Mouse (Mus musculus): ENCODE measurements at regions not wholly inside any gene's neighbourhood (a gene's known extent, or its start where the extent isn't known, plus 50 kb on each side); places are given as distances from the start of the nearest gene placed in this dataset.

- Histone ChIP-seq H3K4me1 (ENCODE audit: control insufficient read depth, insufficient read depth, low read length) (no peaks in the 10 kb centered on the region), H3K27ac (ENCODE audit: insufficient read depth, low read length) (no peak overlapping the region), H3K4me3 (ENCODE audit: insufficient read depth, low read length) (no peak overlapping the region)
- TF ChIP-seq POLR2A (IDR thresholded peaks at IDR 0.05; ENCODE audit: extremely low read depth, insufficient read depth, low read length) (no peak), CTCF (IDR thresholded peaks at IDR 0.05; ENCODE audit: extremely low read depth, insufficient read depth, low read length) (no peak)
Measured at GRCm38 (mm10) chr2:137457061-137457753, 340.8 kb upstream of the Jag1 start.

- Histone ChIP-seq H3K4me1 (ENCODE audit: control insufficient read depth, insufficient read depth, low read length) (no peaks in the 10 kb centered on the region), H3K4me3 (ENCODE audit: insufficient read depth, low read length) (no peak overlapping the region), H3K27ac (ENCODE audit: insufficient read depth, low read length) (no peak overlapping the region)
- TF ChIP-seq POLR2A (IDR thresholded peaks at IDR 0.05; ENCODE audit: extremely low read depth, insufficient read depth, low read length) (no peak), CTCF (IDR thresholded peaks at IDR 0.05; ENCODE audit: extremely low read depth, insufficient read depth, low read length) (no peak)
Measured at GRCm38 (mm10) chr2:137456436-137456835, 340.0 kb upstream of the Jag1 start.

- Histone ChIP-seq H3K4me3 (ENCODE audit: insufficient read depth, low read length) (no peak overlapping the region), H3K27ac (ENCODE audit: insufficient read depth, low read length) (no peak overlapping the region), H3K4me1 (ENCODE audit: control insufficient read depth, insufficient read depth, low read length) (no peaks in the 10 kb centered on the region)
- TF ChIP-seq CTCF (IDR thresholded peaks at IDR 0.05; ENCODE audit: extremely low read depth, insufficient read depth, low read length) (no peak), POLR2A (IDR thresholded peaks at IDR 0.05; ENCODE audit: extremely low read depth, insufficient read depth, low read length) (no peak)
Measured at GRCm38 (mm10) chr2:137446919-137447318, 330.5 kb upstream of the Jag1 start.

GRCm38 (mm10) chr2:137437741-137438140 lies 321.3 kb upstream of the Jag1 start:
- no peak for TF ChIP-seq POLR2A (IDR thresholded peaks at IDR 0.05; ENCODE audit: extremely low read depth, insufficient read depth, low read length)
- no peak for TF ChIP-seq CTCF (IDR thresholded peaks at IDR 0.05; ENCODE audit: extremely low read depth, insufficient read depth, low read length)
- Histone ChIP-seq H3K4me3 (ENCODE audit: insufficient read depth, low read length) (no peak overlapping the region), H3K4me1 (ENCODE audit: control insufficient read depth, insufficient read depth, low read length) (no peaks in the 10 kb centered on the region), H3K27ac (ENCODE audit: insufficient read depth, low read length) (no peak overlapping the region)

GRCm38 (mm10) chr2:137436161-137436560 lies 319.7 kb upstream of the Jag1 start:
- Histone ChIP-seq H3K27ac (ENCODE audit: insufficient read depth, low read length) (no peak overlapping the region), H3K4me3 (ENCODE audit: insufficient read depth, low read length) (no peak overlapping the region), H3K4me1 (ENCODE audit: control insufficient read depth, insufficient read depth, low read length) (no peaks in the 10 kb centered on the region)
- TF ChIP-seq POLR2A (IDR thresholded peaks at IDR 0.05; ENCODE audit: extremely low read depth, insufficient read depth, low read length) (no peak), CTCF (IDR thresholded peaks at IDR 0.05; ENCODE audit: extremely low read depth, insufficient read depth, low read length) (no peak)

- no peaks in the 10 kb centered on the region for H3K4me1 ChIP-seq (ENCODE audit: control insufficient read depth, insufficient read depth, low read length)
- no peak for TF ChIP-seq POLR2A (IDR thresholded peaks at IDR 0.05; ENCODE audit: extremely low read depth, insufficient read depth, low read length)
- no peak for TF ChIP-seq CTCF (IDR thresholded peaks at IDR 0.05; ENCODE audit: extremely low read depth, insufficient read depth, low read length)
- H3K4me3 ChIP-seq (ENCODE audit: insufficient read depth, low read length) = no peak overlapping the region
- no peak overlapping the region for H3K27ac ChIP-seq (ENCODE audit: insufficient read depth, low read length)
Measured at GRCm38 (mm10) chr2:137422656-137423055, 306.2 kb upstream of the Jag1 start.

- Histone ChIP-seq H3K27ac (ENCODE audit: insufficient read depth, low read length) (no peak overlapping the region), H3K4me1 (ENCODE audit: control insufficient read depth, insufficient read depth, low read length) (no peaks in the 10 kb centered on the region), H3K4me3 (ENCODE audit: insufficient read depth, low read length) (no peak overlapping the region)
- TF ChIP-seq CTCF (IDR thresholded peaks at IDR 0.05; ENCODE audit: extremely low read depth, insufficient read depth, low read length) (no peak), POLR2A (IDR thresholded peaks at IDR 0.05; ENCODE audit: extremely low read depth, insufficient read depth, low read length) (no peak)
Measured at GRCm38 (mm10) chr2:137419678-137420077, 303.2 kb upstream of the Jag1 start.

- Histone ChIP-seq H3K4me3 (ENCODE audit: insufficient read depth, low read length) (no peak overlapping the region), H3K27ac (ENCODE audit: insufficient read depth, low read length) (no peak overlapping the region), H3K4me1 (ENCODE audit: control insufficient read depth, insufficient read depth, low read length) (no peaks in the 10 kb centered on the region)
- no peak for TF ChIP-seq CTCF (IDR thresholded peaks at IDR 0.05; ENCODE audit: extremely low read depth, insufficient read depth, low read length)
- TF ChIP-seq POLR2A (IDR thresholded peaks at IDR 0.05; ENCODE audit: extremely low read depth, insufficient read depth, low read length) = no peak
Measured at GRCm38 (mm10) chr2:137417691-137418090, 301.2 kb upstream of the Jag1 start.

GRCm38 (mm10) chr2:137413432-137413831 lies 297.0 kb upstream of the Jag1 start:
- Histone ChIP-seq H3K4me3 (ENCODE audit: insufficient read depth, low read length) (no peak overlapping the region), H3K4me1 (ENCODE audit: control insufficient read depth, insufficient read depth, low read length) (no peaks in the 10 kb centered on the region), H3K27ac (ENCODE audit: insufficient read depth, low read length) (no peak overlapping the region)
- no peak for TF ChIP-seq POLR2A (IDR thresholded peaks at IDR 0.05; ENCODE audit: extremely low read depth, insufficient read depth, low read length)
- TF ChIP-seq CTCF (IDR thresholded peaks at IDR 0.05; ENCODE audit: extremely low read depth, insufficient read depth, low read length) = no peak

GRCm38 (mm10) chr2:137409611-137410010 lies 293.2 kb upstream of the Jag1 start:
- Histone ChIP-seq H3K4me1 (ENCODE audit: control insufficient read depth, insufficient read depth, low read length) (no peaks in the 10 kb centered on the region), H3K27ac (ENCODE audit: insufficient read depth, low read length) (no peak overlapping the region), H3K4me3 (ENCODE audit: insufficient read depth, low read length) (no peak overlapping the region)
- TF ChIP-seq POLR2A (IDR thresholded peaks at IDR 0.05; ENCODE audit: extremely low read depth, insufficient read depth, low read length) = no peak
- TF ChIP-seq CTCF (IDR thresholded peaks at IDR 0.05; ENCODE audit: extremely low read depth, insufficient read depth, low read length) = no peak
